Mouse (Mus musculus): ENCODE results near the gene Lsm6. TPM values are rescaled to one million over a fixed set of nuclear protein-coding genes. Genes with fewer than 3 reads are reported as not detected.

Gene Lsm6
- polyA plus RNA-seq (2015; fragmentation: Nextera tagmentation; extraction: Ambion mirVana) = 129 and 159 TPM in 2 replicates

DNA sequence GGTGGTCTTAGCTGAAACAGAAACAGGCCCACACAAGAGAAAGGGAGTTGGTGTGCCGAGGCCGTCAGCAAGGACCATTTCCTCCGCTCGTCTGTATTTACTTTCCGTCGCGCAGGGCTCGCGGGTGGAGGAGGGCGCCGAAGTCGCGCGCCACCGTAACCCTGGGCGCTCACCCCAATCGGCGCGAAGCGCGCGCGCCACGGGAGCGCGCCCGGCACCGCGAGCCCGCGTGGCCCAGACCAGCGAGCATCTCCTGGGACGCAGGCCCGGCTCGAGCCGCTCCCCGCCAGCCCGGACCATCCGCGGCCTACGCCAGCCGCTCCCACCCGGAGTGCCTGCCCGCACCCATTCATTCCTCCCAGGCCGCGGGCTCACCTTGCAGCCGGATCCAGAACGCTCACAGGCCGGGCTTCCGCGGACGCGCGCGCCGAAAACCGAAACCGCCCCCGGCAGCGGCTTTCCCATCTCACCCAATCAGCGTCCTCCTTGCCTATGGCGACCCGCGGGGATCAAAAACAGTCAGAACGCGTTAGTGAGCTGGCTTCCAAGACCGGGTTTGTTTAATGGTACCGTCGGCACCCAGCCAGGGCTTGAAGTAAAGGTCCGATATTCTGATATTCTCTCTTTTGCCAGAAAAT is at the start of gene Lsm6:
Lsm6 (minus strand) TSS at position 468 of the 638 bp plus-strand sequence.

Other genes starting within 250 kb of the Lsm6 start
- 3.6 and 4.2 TPM in 2 replicates for gene Zfp827, start 207.3 kb upstream of the Lsm6 start, polyA plus RNA-seq (2015; fragmentation: Nextera tagmentation; extraction: Ambion mirVana)